Mouse (Mus musculus): ENCODE results near the gene Rbm8a.

Gene Rbm8a

DNA sequence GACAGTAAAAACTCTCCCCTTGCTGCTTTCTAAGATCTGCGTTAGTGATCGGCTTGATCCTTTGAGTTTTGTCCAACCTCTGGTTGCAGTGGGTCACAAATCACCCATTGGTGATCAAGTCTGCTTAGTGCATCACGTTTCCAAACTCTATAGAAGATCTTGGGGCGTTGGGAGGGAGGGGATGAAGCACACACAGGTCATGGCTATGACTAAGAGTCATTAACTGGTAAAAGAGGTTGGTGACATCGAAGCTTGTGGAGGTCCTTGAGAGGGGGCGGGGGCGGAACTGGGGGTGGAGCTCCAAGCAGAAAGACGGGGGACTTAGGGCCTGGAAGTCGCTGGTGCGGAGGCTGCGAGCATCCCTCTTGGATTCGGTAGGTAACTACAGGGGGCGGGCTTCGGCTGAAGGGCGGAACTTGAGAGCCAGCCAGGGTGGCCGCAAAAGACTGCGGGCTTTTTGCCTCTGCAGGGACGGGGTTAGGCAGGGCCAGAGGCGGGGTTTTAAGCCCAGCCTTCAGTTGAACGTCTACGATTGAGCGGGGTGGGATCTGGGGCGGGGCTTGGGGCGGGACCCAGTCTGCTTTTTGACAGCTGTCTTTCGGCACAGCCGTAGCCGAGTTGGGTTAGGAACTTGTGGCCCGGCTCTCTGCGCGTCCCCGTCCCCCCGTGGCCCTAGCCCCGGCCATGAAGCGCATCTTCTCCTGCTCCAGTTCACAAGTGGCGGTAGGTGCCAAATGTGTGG is 40.2 kb downstream of the Rbm8a start, which contains the start of gene Ankrd35:
Ankrd35 (plus strand) TSS at position 405 of the 742 bp plus-strand sequence.
- peak; percentile 62 to 80 for DNase-seq (ENCODE audit: low spot score in 2 of 2)

DNA sequence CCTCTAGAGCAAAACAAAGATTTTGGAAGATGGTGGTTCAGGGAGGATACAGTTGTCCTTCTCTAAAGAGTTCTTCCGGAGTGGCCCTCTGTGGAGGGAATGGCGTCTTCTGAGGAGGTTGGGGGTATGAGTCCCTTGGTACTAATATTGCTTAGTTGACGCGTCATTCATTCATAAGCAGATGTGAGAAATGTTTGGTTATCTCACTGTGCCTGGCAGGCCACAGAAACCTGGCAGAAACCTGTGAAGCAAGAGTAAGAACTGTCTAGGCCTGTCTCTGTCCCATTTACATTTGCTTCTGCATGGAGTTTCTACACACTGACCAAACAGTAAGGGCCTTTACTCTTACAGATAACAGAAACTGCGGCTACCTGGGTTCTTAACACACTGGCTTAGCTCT is 41.8 kb downstream of the Rbm8a start:
- no peak for DNase-seq (ENCODE audit: low spot score in 2 of 2)

DNA sequence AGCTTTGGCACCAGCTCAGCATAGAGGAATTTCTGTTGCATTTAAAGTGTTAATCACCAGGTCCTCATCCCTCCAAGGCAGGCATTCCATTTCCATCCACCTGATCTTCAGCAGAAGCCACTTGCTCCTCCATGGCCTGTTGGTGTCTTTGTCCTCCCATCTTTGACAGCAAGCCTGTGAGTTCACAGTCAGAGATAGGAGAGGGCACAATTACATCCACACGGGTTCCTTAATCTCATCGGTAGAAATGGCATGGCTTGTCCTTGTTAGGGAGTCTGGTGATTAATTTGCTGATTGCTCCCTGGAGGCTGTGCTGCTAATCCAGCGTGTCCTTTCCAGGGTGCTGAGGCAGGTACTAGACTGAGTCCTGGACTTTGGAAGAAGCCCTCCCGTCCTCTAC is 43.8 kb downstream of the Rbm8a start:
- no peak for DNase-seq (ENCODE audit: low spot score in 2 of 2)

DNA sequence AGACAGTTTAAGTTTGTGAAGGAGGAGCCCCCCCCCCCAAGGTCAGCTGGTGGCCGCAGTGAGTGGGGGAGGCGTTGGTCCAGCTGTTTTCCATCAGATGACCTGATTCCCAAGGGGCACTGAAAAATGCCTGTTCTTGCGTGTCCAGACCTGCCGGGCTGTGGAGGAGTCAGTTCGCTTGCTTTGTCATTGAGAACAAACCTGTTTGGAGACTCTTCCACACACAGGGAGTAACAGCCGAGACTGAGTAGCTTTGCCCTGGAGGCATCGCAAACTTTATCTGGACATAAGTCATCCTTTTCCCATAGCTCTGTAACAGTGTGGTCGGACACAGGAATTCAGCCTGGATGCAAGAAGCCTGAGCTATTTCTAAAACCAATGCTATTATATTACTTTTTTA is 44.7 kb downstream of the Rbm8a start:
- DNase-seq (ENCODE audit: low spot score in 2 of 2) = peak in 1 of 2 experiments; percentile 59

GRCm38 (mm10) chr3:96675171-96675570 is 45.4 kb downstream of the Rbm8a start:
- DNase-seq (ENCODE audit: low spot score in 2 of 2) = no peak

GRCm38 (mm10) chr3:96675690-96676089 is 46.0 kb downstream of the Rbm8a start:
- DNase-seq (ENCODE audit: low spot score in 2 of 2) = no peak

- no peak for DNase-seq (ENCODE audit: low spot score in 2 of 2)
Observed at GRCm38 (mm10) chr3:96678456-96678855, 48.7 kb downstream of the Rbm8a start.

GRCm38 (mm10) chr3:96679159-96679674 is 49.5 kb downstream of the Rbm8a start:
- DNase-seq (ENCODE audit: low spot score in 2 of 2) = peak; percentile 64 to 65

DNA sequence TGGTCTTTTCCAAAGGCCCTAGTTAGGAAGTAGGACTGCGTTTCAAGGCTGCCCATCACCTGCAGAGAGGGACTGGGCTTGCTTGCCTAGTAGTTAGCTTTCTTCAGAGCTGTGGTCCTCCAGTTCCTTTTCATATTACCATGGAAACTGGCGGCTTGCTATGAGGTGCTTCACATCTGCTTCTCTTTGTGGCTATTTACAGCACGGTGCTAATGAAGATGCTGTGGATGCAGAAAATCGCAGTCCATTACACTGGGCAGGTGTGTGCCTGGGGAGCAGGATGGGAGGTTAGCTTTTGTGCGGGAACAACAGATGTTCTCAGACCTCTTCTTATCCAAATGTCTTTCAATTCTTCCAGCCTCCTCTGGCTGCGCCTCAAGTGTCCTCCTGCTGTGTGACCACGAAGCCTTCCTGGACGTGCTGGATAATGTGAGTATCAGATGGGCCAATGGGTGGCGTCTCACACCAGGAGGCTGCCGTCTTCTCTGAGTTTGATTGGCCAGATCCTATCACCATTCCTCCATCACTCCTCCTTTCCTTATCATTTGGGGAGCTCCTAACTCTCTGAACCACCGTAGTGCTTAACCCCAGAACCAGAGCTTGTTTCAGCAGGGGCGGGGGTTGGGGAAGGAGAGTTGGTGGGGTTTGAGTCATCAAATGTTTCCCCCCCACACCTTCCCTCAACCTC is 50.7 kb downstream of the Rbm8a start:
- no peak for DNase-seq (ENCODE audit: low spot score in 2 of 2)
